Mouse (Mus musculus) liver, embryonic 13.5 days (tissue): ENCODE results near the gene Unc5a. TPM values are rescaled to one million over a fixed set of nuclear protein-coding genes. Genes with fewer than 3 reads are reported as not detected.

ENCODE experiments used
- ATAC-seq: fragments of 200-750 bp; cut with Nextera tagmentation; 2 replicates; pipeline ENCODE4 v1.8.0; 2017; ENCODE audit warnings: low read depth, mild to moderate bottlenecking, moderate number of reproducible peaks, moderate library complexity
- DNase-seq: peaks from one replicate; pipeline ENCODE4 v3.0.0; 2022
- H3K27ac ChIP-seq: fragments of 300-500 bp; sonication (generic); 2 replicates; pipeline ENCODE4 v1.5.1; 2015; ENCODE audit warnings: moderate library complexity, mild to moderate bottlenecking, inconsistent platforms
- H3K27me3 ChIP-seq: fragments of 300-500 bp; sonication (generic); 2 replicates; pipeline ENCODE4 v1.6.1; 2015; ENCODE audit warnings: mild to moderate bottlenecking, inconsistent platforms
- H3K36me3 ChIP-seq: fragments of 300-500 bp; sonication (generic); 2 replicates; pipeline ENCODE4 v1.6.1; 2015; ENCODE audit warnings: mild to moderate bottlenecking, inconsistent platforms
- H3K4me1 ChIP-seq: fragments of 300-500 bp; sonication (generic); replicated peaks from 2 replicates; pipeline ENCODE4 v1.6.1; 2015; ENCODE audit warnings: inconsistent platforms
- H3K4me2 ChIP-seq: fragments of 300-500 bp; sonication (generic); 2 replicates; pipeline ENCODE4 v1.6.1; 2015; ENCODE audit warnings: inconsistent platforms, mild to moderate bottlenecking, moderate library complexity
- H3K4me3 ChIP-seq: fragments of 300-500 bp; sonication (generic); replicated peaks from 2 replicates; pipeline ENCODE4 v1.5.1; 2015; ENCODE audit warnings: mild to moderate bottlenecking, inconsistent platforms
- H3K9ac ChIP-seq: fragments of 300-500 bp; sonication (generic); 2 replicates; pipeline ENCODE4 v1.6.1; 2015; ENCODE audit warnings: mild to moderate bottlenecking, inconsistent platforms
- H3K9me3 ChIP-seq: fragments of 300-500 bp; sonication (generic); replicated peaks from 2 replicates; pipeline ENCODE4 v1.6.1; 2016; ENCODE audit warnings: inconsistent platforms
- WGBS: fragments of 180-500 bp; shearing (Covaris S2); methylation state at CpG from one replicate; pipeline ENCODE4 v1.1.7; 2015; ENCODE audit not compliant: insufficient replicate concordance; 5-methylcytosine and 5-hydroxymethylcytosine counted together
- polyA plus RNA-seq: library from polyadenylated mRNA; unstranded; fragments of >200 nt; fragmentation: Nextera tagmentation; extraction: Ambion mirVana; gene quantifications from 2 replicates; pipeline ENCODE4 v1.2.1, GENCODE M21; 2015

Gene Unc5a
- polyA plus RNA-seq, 1 experiment from 2014 or later: 0.55 TPM

- ATAC-seq (no peak), DNase-seq (no peak)
- Histone ChIP-seq H3K36me3 (no peaks in the 10 kb centered on the region), H3K4me2 (no peak overlapping the region), H3K27ac (no peak overlapping the region), H3K9me3 (no peaks in the 10 kb centered on the region), H3K27me3 (no peaks in the 10 kb centered on the region), H3K9ac (no peak overlapping the region), H3K4me1 (no peaks in the 10 kb centered on the region), H3K4me3 (no peak overlapping the region)
- WGBS: 73% methylated on average over 11 of the region's 11 CpGs
Measured at GRCm38 (mm10) chr13:55004646-55005045, 55.4 kb downstream of the Unc5a start.

GRCm38 (mm10) chr13:55005691-55006414, 56.6 kb downstream of the Unc5a start:
- Histone ChIP-seq H3K4me1 (no peaks in the 10 kb centered on the region), H3K9ac (no peak overlapping the region), H3K4me3 (no peak overlapping the region), H3K9me3 (no peaks in the 10 kb centered on the region), H3K4me2 (no peak overlapping the region), H3K27ac (no peak overlapping the region), H3K36me3 (no peaks in the 10 kb centered on the region), H3K27me3 (no peaks in the 10 kb centered on the region)
- 68% methylated on average over 31 of the region's 31 CpGs for WGBS
- DNase-seq: no peak
- no peak for ATAC-seq

GRCm38 (mm10) chr13:55006415-55006742, 57.2 kb downstream of the Unc5a start:
- no peaks in the 10 kb centered on the region for H3K27me3 ChIP-seq
- no peaks in the 10 kb centered on the region for H3K36me3 ChIP-seq
- no peak overlapping the region for H3K27ac ChIP-seq
- no peak for DNase-seq
- H3K4me1 ChIP-seq: no peaks in the 10 kb centered on the region
- no peak overlapping the region for H3K4me3 ChIP-seq
- no peak overlapping the region for H3K4me2 ChIP-seq
- H3K9ac ChIP-seq: no peak overlapping the region
- H3K9me3 ChIP-seq: no peaks in the 10 kb centered on the region
- ATAC-seq: no peak
- WGBS: 66% methylated on average over 7 of the region's 7 CpGs

- no peaks in the 10 kb centered on the region for H3K9me3 ChIP-seq
- no peaks in the 10 kb centered on the region; the same call in 1 of the 2 replicates for H3K4me1 ChIP-seq
- no peaks in the 10 kb centered on the region for H3K27me3 ChIP-seq
- H3K36me3 ChIP-seq: no peaks in the 10 kb centered on the region
- ATAC-seq: no peak
- H3K27ac ChIP-seq: no peak overlapping the region
- no peak overlapping the region for H3K4me3 ChIP-seq
- 68% methylated on average over 6 of the region's 6 CpGs for WGBS
- no peak overlapping the region for H3K4me2 ChIP-seq
- DNase-seq: no peak
- H3K9ac ChIP-seq: no peak overlapping the region
Measured at GRCm38 (mm10) chr13:55008589-55008988, 59.4 kb downstream of the Unc5a start.

- Histone ChIP-seq H3K36me3 (no peaks in the 10 kb centered on the region), H3K27me3 (no peaks in the 10 kb centered on the region), H3K9ac (no peak overlapping the region), H3K4me1 (no peaks in the 10 kb centered on the region; the same call in 1 of the 2 replicates), H3K9me3 (no peaks in the 10 kb centered on the region), H3K27ac (no peak overlapping the region), H3K4me3 (no peak overlapping the region), H3K4me2 (no peak overlapping the region)
- DNase-seq: no peak
- 78% methylated on average over 15 of the region's 15 CpGs for WGBS
- no peak for ATAC-seq
Measured at GRCm38 (mm10) chr13:55011103-55011502, 61.9 kb downstream of the Unc5a start.

GRCm38 (mm10) chr13:55011981-55012478, 62.8 kb downstream of the Unc5a start:
- H3K27ac ChIP-seq: no peak overlapping the region
- ATAC-seq (no peak), DNase-seq (no peak)
- no peaks in the 10 kb centered on the region for H3K27me3 ChIP-seq
- 14% methylated on average over 14 of the region's 14 CpGs for WGBS
- no peak overlapping the region for H3K9ac ChIP-seq
- H3K4me1 ChIP-seq: no peaks in the 10 kb centered on the region; the same call in 1 of the 2 replicates
- no peak overlapping the region for H3K4me2 ChIP-seq
- no peaks in the 10 kb centered on the region for H3K9me3 ChIP-seq
- H3K36me3 ChIP-seq: no peaks in the 10 kb centered on the region
- H3K4me3 ChIP-seq: no peak overlapping the region

GRCm38 (mm10) chr13:55013702-55014344, 64.6 kb downstream of the Unc5a start:
- DNase-seq: no peak
- H3K27me3 ChIP-seq: no peaks in the 10 kb centered on the region

GRCm38 (mm10) chr13:55014451-55014850, 65.2 kb downstream of the Unc5a start:
- Histone ChIP-seq H3K36me3 (no peaks in the 10 kb centered on the region), H3K4me3 (no peak overlapping the region), H3K4me1 (no peaks in the 10 kb centered on the region; the same call in 1 of the 2 replicates), H3K27me3 (no peaks in the 10 kb centered on the region), H3K27ac (no peak overlapping the region), H3K4me2 (no peak overlapping the region), H3K9me3 (no peaks in the 10 kb centered on the region), H3K9ac (no peak overlapping the region)
- ATAC-seq (no peak), DNase-seq (no peak)
- 62% methylated on average over 9 of the region's 9 CpGs for WGBS

More at GRCm38 (mm10) chr13:55013702-55014344, 64.6 kb downstream of the Unc5a start:
- no peak overlapping the region for H3K4me3 ChIP-seq
- WGBS: 33% methylated on average over 9 of the region's 9 CpGs
- H3K27ac ChIP-seq: no peak overlapping the region
- H3K4me1 ChIP-seq: no peaks in the 10 kb centered on the region; the same call in 1 of the 2 replicates
- H3K4me2 ChIP-seq: no peak overlapping the region
- ATAC-seq: no peak
- no peak overlapping the region for H3K9ac ChIP-seq
- no peaks in the 10 kb centered on the region for H3K9me3 ChIP-seq
- H3K36me3 ChIP-seq: no peaks in the 10 kb centered on the region

GRCm38 (mm10) chr13:55017154-55017897, 68.1 kb downstream of the Unc5a start:
- 63% methylated on average over 12 of the region's 12 CpGs for WGBS

GRCm38 (mm10) chr13:55017898-55018599, 68.8 kb downstream of the Unc5a start:
- Histone ChIP-seq H3K9ac (no peak overlapping the region), H3K27ac (no peak overlapping the region), H3K9me3 (no peaks in the 10 kb centered on the region), H3K27me3 (no peaks in the 10 kb centered on the region), H3K4me1 (0 out of 2 replicates have a peak, but pooled peaks cover 2% of the 10 kb centered on the region), H3K36me3 (no peaks in the 10 kb centered on the region), H3K4me2 (no peak overlapping the region), H3K4me3 (no peak overlapping the region)
- 68% methylated on average over 8 of the region's 8 CpGs for WGBS
- no peak for DNase-seq
- no peak for ATAC-seq

More at GRCm38 (mm10) chr13:55017154-55017897, 68.1 kb downstream of the Unc5a start:
- H3K36me3 ChIP-seq: no peaks in the 10 kb centered on the region
- H3K4me3 ChIP-seq: no peak overlapping the region
- H3K27ac ChIP-seq: no peak overlapping the region
- H3K9me3 ChIP-seq: no peaks in the 10 kb centered on the region
- no peak for ATAC-seq
- H3K4me2 ChIP-seq: no peak overlapping the region
- H3K9ac ChIP-seq: no peak overlapping the region
- DNase-seq: no peak
- no peaks in the 10 kb centered on the region for H3K27me3 ChIP-seq
- no peaks in the 10 kb centered on the region; the same call in 1 of the 2 replicates for H3K4me1 ChIP-seq

- DNase-seq: no peak
Measured at GRCm38 (mm10) chr13:55018700-55019099, 69.5 kb downstream of the Unc5a start.

More at GRCm38 (mm10) chr13:55018700-55019099, 69.5 kb downstream of the Unc5a start:
- Histone ChIP-seq H3K4me2 (no peak overlapping the region), H3K27ac (no peak overlapping the region), H3K4me3 (no peak overlapping the region), H3K36me3 (no peaks in the 10 kb centered on the region), H3K9me3 (no peaks in the 10 kb centered on the region), H3K9ac (no peak overlapping the region), H3K27me3 (no peaks in the 10 kb centered on the region), H3K4me1 (0 out of 2 replicates have a peak, but pooled peaks cover 3% of the 10 kb centered on the region)
- no peak for ATAC-seq
- WGBS: 67% methylated on average over 9 of the region's 9 CpGs
